Mouse (Mus musculus): Measurements from ENCODE around the gene Kcnf1.
A peak's percentile ranks its signal among the peaks of the same experiment; 100 is the strongest.

Gene Kcnf1

GRCm38 (mm10) chr12:17176757-17177092 lies at the start of gene Kcnf1:
TSS of gene Kcnf1 (minus strand) at chr12:17176888.
- DNase-seq (ENCODE audit: low spot score): no peak

- DNase-seq (ENCODE audit: low spot score): no peak
Observed at GRCm38 (mm10) chr12:17225012-17225411, 48.3 kb upstream of the Kcnf1 start.

DNA sequence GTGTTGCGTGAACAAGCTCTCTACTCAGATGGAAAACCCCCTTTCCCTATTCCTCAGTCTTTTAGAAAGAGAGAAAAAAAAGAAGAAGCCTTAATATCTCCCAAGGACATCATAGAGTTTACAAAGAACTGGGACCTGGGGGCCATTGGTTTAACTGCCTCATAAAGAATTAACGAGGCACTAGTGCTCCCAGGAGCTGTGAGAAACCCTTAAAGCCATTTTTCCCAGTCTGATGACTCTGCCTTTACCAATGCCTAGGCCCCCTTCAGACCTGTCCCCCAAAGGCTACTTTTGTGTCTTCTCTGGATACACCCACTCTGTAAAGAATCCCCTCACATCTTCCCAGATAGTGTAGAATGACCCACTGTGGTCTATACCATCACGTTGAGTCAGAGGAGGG lies 46.4 kb upstream of the Kcnf1 start:
- DNase-seq (ENCODE audit: low spot score): no peak

DNA sequence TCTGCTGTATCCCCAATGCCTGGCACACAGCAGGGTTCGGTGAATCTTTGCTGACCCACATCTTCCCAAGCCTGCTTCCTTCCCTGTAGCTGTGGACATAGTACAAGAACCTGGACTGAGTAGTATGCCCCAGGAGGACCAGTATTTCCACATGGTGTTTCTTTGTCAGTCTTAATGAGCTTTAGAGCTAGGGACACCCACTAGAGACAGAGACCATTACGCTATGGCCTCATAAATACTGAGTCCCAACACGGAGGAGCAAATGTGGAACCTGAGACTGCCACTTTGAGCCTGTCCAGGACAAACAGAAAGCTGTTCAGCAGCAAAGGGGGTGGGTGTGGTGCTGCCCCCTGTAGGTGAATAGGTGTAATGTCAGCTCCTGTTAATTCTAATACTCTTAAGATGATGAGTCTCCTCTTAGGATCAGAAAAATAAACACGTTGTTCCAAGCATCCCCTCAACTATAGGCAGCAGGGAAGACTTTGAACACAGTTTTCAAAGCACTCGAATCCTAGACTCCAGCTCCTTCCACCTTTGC lies 45.3 kb upstream of the Kcnf1 start:
- no peak for DNase-seq (ENCODE audit: low spot score)

GRCm38 (mm10) chr12:17220631-17221030 lies 43.9 kb upstream of the Kcnf1 start:
- no peak for DNase-seq (ENCODE audit: low spot score)

DNA sequence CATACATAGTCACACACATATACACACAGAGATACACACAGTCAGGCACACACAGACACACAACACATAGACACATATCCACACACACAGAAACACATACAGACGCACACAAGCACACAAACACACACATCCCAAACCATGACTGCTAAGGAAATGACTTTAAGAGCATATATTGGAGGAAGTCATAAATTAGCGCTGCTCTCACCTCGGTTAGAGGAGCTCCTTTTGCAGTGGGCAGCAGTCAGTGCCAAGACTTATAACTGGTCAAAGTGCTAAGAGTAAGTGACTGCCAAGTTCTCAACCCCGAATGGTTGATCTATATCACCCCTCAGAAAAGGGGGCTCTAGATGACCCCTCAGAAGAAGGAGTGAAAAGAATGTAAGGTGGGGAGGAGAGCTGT lies 42.4 kb upstream of the Kcnf1 start:
- no peak for DNase-seq (ENCODE audit: low spot score)

DNA sequence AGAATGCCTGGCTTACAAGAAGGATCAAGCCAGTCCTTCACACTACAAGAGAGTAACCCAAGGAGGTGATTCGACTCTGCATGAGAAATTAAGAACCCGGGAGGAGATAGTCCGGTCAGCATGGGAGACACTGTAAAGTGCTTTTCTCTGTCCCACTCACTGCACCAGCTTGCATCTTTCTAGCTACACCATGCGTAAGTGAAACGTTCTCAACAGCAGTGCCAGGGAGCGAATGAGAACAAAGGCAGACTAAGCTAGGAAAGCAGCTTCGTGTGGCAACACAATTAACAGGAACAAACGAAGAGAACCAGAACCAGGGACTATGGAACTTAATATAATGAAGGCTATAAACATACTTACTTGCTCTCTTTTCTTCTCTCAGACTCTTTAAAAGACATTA lies 41.7 kb upstream of the Kcnf1 start:
- no peak for DNase-seq (ENCODE audit: low spot score)

DNA sequence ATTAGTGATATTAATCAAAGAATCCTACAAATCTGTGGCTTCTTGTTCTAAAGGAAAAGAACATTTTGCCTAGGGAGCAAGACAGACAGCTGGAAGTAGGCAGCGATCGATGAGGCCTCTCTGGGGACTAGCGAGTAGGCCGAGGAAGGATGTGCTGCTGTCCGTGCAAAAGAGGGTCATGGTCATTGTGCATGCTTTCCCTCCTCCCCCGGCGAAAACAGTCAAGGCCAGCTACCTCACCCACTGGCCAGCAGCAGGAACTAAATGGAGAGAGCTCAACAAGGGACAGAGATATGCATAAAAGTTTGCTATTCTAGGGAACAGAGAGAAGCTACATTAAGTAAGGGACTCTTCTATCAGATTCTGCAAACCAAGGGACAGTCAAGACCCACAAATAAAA lies 39.1 kb upstream of the Kcnf1 start:
- no peak for DNase-seq (ENCODE audit: low spot score)

- no peak for DNase-seq (ENCODE audit: low spot score)
Observed at GRCm38 (mm10) chr12:17202492-17203322, 26.0 kb upstream of the Kcnf1 start.

GRCm38 (mm10) chr12:17198621-17199020 lies 21.9 kb upstream of the Kcnf1 start:
- no peak for DNase-seq (ENCODE audit: low spot score)

DNA sequence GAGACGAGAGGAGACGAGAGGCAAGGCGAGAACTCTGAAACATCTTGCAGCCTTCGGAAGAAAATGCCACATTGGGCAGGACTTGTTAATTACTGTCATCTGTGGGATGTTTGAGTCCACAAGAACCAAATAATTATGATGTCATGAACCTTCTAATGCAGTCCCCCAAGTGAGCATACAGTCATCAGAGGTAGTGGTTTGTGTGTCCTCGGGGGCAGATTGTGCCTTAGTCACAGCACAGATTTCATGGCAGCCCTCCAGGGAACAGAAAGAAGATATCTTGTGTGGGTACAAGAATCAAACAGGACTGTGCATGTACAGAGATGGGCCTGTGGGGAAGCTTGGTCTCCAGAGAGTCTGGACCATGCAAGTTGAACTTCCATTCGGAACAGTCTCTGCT lies 17.5 kb upstream of the Kcnf1 start:
- DNase-seq (ENCODE audit: low spot score): no peak

DNA sequence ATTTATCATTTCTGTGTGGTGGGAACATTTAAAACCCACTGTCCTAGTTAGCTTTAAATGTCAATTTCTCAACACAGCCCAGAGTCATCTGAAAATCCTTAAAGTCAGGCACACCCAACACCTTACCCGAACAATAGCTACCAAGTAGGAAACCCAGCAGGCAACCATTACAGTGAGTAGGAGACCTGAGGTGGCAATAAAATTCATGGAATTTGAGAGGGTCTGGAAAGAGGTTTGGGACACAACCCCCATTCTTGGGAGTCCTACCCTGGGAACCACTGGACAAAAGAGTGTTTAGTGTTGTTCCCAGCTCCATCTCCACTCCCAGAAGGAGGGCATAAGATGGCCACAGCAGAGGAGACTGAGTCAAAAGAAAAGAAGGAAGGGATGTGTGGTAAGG lies 16.6 kb upstream of the Kcnf1 start:
- DNase-seq (ENCODE audit: low spot score): no peak

DNA sequence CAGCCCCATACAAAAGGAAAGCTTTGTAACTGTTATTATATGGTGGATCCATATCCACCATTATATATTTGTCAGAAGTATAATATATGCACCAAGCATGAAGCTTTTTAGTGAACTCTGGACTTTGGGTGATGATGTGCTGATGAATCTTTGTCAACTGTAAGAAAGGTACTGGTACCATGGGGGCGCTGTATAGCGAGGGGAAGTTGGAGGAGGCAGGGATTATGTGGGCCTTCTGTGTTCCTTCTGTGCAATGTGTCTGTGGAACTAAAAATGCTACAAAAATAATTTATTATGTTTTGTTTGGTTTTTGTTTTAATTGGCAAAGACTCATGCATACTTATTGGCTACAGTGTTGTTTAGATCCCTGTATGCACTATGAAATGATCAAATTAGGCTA lies 16.2 kb upstream of the Kcnf1 start:
- no peak for DNase-seq (ENCODE audit: low spot score)

DNA sequence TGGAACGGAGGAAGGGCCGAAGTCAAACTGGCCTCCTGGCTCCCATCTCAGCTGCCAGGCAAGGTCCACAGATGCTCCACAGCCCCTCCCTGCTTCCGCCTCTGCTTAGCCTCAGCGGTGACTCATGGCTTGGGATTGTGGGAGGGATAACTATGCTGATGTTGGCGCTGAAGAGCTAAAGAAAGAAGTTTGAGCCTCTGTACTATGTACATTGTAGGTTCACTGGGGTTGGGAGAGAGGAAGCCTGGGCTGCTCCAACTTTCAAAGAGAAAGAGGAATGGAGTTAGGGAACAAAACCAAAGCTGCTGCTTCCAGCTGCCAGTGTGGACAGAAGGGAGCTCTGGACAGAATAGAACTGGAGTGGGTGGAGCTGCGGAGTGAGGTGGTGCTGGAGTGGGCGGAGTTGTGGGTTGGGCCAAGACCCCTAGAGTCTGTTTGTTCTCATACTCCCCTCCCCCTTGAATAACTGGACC lies 7.7 kb upstream of the Kcnf1 start:
- peak; percentile 52 for DNase-seq (ENCODE audit: low spot score)

DNA sequence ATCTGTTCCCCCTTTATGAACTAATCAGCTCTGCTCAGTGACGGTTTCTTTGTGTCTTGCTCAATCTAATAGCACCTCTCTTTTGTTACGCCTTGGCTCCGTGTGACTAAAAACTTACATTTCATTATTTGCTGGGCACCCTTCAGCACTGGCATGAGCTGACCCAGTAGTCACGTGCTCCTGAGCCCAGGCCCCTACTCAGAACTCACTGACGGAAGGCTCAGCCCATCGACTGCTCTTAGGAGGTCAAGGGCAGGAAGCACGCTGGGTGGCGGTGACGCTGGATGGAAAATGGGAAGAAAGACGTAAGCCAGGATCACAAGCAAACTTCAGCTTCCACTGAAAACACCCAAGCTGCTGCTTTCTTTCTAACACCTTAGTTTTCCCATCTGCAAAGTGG lies 7.1 kb upstream of the Kcnf1 start:
- no peak for DNase-seq (ENCODE audit: low spot score)

DNA sequence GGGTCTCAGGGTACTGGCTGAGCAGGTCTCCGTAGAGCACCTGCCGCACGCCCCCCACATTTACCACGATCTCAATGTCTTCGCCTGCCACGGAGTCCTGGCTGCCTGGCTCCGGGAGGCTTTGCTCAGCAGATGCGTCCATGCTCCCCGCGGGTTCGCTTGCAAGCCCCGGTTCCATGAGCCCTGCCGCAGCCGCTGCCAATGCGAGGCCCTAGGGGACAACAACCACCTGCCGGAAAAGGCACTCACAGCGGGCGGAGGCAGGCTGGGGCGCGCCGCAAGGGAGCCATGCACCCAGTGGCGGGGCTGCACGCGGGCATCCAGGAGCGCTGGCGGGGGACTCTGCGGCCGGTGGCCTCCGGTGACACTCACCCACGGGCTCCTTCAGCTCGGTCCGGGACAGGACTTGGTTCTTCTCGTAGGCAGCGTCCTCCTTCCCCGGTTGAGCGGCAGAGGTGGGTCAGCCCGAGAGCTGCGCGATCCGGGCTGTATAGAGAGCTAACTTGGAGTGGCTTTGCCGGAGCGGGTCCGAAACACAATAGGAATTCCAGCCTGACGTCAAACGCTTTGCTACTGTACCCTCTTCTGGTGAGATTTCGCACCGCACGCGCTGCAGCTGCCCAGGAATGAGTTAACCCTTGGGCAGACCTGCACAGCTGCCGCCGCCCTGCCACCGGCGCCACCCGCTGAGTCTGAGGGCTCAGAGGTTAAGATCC lies 489 bp downstream of the Kcnf1 start:
- peak; percentile 47 for DNase-seq (ENCODE audit: low spot score)

DNA sequence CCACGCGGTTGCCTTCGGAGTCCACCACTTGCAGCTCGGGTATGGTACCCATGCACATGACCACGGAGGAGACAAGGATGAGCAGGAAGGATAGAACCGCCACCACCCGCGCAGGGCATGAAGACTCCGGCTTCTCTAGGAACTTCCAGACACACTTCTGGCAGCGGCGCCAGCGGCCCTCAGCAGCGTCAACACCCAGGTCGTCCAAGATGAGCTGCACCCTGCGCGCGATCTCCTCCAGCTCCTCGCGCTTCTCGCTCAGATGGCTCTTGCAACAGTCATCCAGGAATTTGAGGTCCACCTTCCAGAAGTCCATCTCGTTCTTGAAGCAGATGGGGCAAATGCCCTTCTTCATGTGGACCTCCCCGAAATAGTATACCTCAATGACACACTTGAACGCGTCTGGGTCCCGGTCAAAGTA lies 1.1 kb downstream of the Kcnf1 start:
- no peak for DNase-seq (ENCODE audit: low spot score)

GRCm38 (mm10) chr12:17175124-17175523 lies 1.6 kb downstream of the Kcnf1 start:
- no peak for DNase-seq (ENCODE audit: low spot score)

DNA sequence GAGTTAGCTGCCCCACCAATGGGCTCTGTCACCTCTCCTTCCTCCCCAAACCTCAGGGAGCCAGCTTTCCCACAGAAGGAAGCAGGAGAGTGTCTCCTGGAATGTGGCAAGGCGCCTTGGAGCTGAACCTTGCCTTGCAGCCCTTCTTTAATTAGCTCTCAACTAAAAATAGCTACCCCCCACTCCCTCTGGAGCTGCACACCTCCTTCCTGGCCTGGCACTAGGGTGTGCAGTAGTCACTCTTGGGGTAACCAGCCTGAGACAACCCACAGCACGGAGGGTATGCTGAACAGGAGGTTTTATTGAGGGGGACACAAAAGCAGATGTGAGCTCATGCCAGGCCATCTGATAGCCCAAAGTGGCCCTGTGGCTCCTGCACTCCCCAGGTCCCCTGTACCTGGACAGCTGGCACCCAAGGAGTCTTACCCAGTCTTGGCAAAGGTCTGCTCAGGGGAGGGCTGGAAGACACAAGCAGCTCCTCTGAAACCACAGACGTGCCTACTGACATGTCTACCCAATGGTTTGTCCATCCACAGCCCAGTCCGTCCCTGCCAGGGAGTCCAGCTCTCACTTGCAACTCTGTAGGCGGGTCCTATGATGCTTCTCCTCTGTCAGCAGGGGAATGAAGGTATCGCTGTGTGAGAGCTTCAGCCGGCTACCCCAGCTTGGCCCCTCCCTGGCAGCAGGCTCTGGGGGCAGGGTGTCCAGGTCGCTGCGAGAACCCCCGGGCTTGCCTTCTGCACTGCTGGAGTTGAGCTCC lies 2.4 kb downstream of the Kcnf1 start:
- no peak for DNase-seq (ENCODE audit: low spot score)

DNA sequence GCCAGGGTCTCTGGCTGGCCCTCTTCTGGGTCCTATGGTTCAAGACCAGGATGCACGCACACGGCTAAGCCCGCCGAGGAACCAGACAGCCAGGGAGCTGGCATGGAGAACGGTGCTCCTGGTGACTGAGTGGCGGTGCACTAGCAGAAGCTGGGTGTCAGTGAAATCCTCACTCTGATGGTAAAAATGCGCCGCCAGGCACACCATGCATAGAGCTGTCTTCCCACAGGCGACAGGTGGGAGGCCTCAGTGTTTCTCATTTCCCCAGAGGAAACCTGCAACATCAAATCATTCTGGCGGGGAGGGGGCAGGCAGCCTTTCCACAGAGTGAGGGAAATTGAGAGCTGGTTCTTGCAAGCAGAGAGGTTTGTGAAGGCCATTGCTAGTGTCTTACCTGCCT lies 6.3 kb downstream of the Kcnf1 start:
- no peak for DNase-seq (ENCODE audit: low spot score)

DNA sequence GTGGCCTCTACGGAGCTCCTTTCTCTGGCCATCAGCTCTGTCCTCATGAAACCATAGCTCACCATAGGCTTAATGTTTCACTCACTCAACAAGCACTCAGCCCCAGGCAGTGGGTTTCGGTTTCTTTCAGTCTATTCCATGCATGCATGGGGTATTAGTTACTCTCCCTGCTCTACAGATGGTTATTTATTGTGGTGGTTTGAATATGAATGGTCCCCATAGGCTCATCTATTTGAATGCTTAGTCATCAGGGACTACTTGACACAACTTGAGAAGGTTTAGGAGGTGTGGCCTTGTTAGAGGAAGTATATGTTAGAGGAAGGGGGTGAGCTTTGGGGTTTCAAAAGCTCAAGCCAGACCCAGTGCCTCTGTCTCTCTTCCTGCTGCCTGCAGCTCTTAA lies 10.6 kb downstream of the Kcnf1 start:
- no peak for DNase-seq (ENCODE audit: low spot score)

DNA sequence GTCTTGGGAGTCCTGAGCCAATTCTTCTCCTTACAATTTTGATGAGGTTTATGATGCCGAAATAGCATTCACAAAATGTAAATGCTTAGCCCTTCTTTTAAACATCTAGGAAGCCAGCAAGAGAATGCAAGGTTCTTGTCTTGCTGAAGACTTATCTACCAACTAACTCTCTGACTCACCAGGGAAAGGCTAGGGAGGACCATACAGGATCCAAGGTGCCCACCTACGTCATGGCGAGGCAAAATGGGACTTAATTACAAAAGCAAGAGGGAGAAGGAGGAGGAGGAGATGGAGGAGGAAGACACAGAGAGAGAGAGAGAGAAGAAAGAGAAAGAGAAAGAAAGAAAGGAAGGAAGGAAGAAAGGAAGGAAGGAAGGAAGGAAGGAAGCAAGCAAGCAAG lies 12.7 kb downstream of the Kcnf1 start:
- DNase-seq (ENCODE audit: low spot score): no peak

- DNase-seq (ENCODE audit: low spot score): no peak
Observed at GRCm38 (mm10) chr12:17159549-17159948, 17.1 kb downstream of the Kcnf1 start.
